Mouse (Mus musculus) T-helper 1 cell (primary cell): ENCODE data around the gene Olfr318.
"Not testable (repeated sequence)": the region's sequence is repeated elsewhere in the genome, so short reads cannot be mapped to it uniquely, and the experiment has no call there.

Experiments
- in situ Hi-C: fragments of 300-600 bp; cut with MboI, MseI; formaldehyde crosslinking; loops from one replicate; pipeline ENCODE4 v1.15.1; 2025; ENCODE audit warnings: high pct_unique_total_duplicates

Olfr318 gene

GRCm38 (mm10) chr11:58723914-58724313 is at the start of gene Olfr318:
Gene Olfr318 (minus strand): TSS chr11:58724014.
- in situ Hi-C loops: loop anchor here (5.0 kb wide), 1 partner anchor 42 kb away; the partner anchor contains the start of gene Olfr320

GRCm38 (mm10) chr11:58772888-58773287 is 49.1 kb upstream of the Olfr318 start, which contains the start of gene Olfr315:
Gene Olfr315 (plus strand): TSS chr11:58773188.
- in situ Hi-C loops: no loop called here

- in situ Hi-C loops: no loop called here
Measured at GRCm38 (mm10) chr11:58752434-58752833, 28.6 kb upstream of the Olfr318 start, which contains the start of gene Olfr316. Gene Olfr316 (plus strand): TSS chr11:58752734.

- in situ Hi-C loops: not testable (repeated sequence)
Measured at GRCm38 (mm10) chr11:58751096-58751495, 27.3 kb upstream of the Olfr318 start.

- in situ Hi-C loops: no loop called here
Measured at GRCm38 (mm10) chr11:58738792-58739262, 15.0 kb upstream of the Olfr318 start, which contains the start of gene Olfr317. Gene Olfr317 (minus strand): TSS chr11:58739212.

- in situ Hi-C loops: no loop called here
Measured at GRCm38 (mm10) chr11:58733372-58733771, 9.6 kb upstream of the Olfr318 start.

GRCm38 (mm10) chr11:58727896-58728650 is 4.3 kb upstream of the Olfr318 start:
- in situ Hi-C loops: not testable (repeated sequence)

GRCm38 (mm10) chr11:58719701-58720100 is 4.1 kb downstream of the Olfr318 start:
- in situ Hi-C loops: loop anchor here (5.0 kb wide), 1 partner anchor 37 kb away; the partner anchor contains the start of gene Olfr320

GRCm38 (mm10) chr11:58717723-58718122 is 6.1 kb downstream of the Olfr318 start:
- in situ Hi-C loops: not testable (repeated sequence)

- in situ Hi-C loops: no loop called here
Measured at GRCm38 (mm10) chr11:58709086-58709485, 14.7 kb downstream of the Olfr318 start.

GRCm38 (mm10) chr11:58698862-58699261 is 25.0 kb downstream of the Olfr318 start, which contains the start of gene Olfr319:
Gene Olfr319 (plus strand): TSS chr11:58699162.
- in situ Hi-C loops: no loop called here

GRCm38 (mm10) chr11:58680799-58681198 is 43.0 kb downstream of the Olfr318 start, which contains the start of gene Olfr320:
Gene Olfr320 (plus strand): TSS chr11:58681099.
- in situ Hi-C loops: loop anchor here (5.0 kb wide), 1 partner anchor 42 kb away; the partner anchor contains the start of gene Olfr318

- in situ Hi-C loops: no loop called here
Measured at GRCm38 (mm10) chr11:58671825-58672224, 52.0 kb downstream of the Olfr318 start.

- in situ Hi-C loops: no loop called here
Measured at GRCm38 (mm10) chr11:58669252-58669651, 54.6 kb downstream of the Olfr318 start.
